ENCODE assay signal across 11 mouse cellular contexts in genomic region chr12:46721914-46722313, GRCm38 (mm10).
DNase-seq lines count a peak whose midpoint lies in the region; ATAC-seq lines count a peak whose summit lies in the region.
"Had no signal": no experiment of that assay in that cellular context is flagged by ENCODE, and none has a peak within 500 bp of the region (broad histone marks: within the 10 kb centered on the region; RNA-seq: fewer than 3 reads in every experiment).

No protein-coding gene starts in this region.

- H3K27ac ChIP-seq in forebrain, embryonic 12.5 days, result no peak overlapping the region
- H3K27ac ChIP-seq in forebrain, embryonic 13.5 days, result no peak overlapping the region
- no peak overlapping the region for H3K27ac ChIP-seq in forebrain, embryonic 14.5 days (ENCODE audit: low read depth, low read length)
- H3K27ac ChIP-seq in neural tube, embryonic 13.5 days (replicated peaks), result peak overlapping the region; percentile 25; the same call in 1 of the 2 replicates

- H3K36me3 ChIP-seq in forebrain, embryonic 12.5 days (replicated peaks), result no peaks in the 10 kb centered on the region
- no peaks in the 10 kb centered on the region for H3K36me3 ChIP-seq in forebrain, embryonic 13.5 days (ENCODE audit: poor library complexity, severe bottlenecking)
- no peaks in the 10 kb centered on the region for H3K36me3 ChIP-seq in forebrain, embryonic 14.5 days (ENCODE audit: control insufficient read depth, insufficient read depth, low read length)
- no peaks in the 10 kb centered on the region for H3K36me3 ChIP-seq in neural tube, embryonic 13.5 days

- peak; percentile 33; the same call in 1 of the 2 replicates for ATAC-seq in forebrain, embryonic 12.5 days (ENCODE audit: low FRiP score)
- ATAC-seq in forebrain, embryonic 13.5 days, result no peak
- peak; percentile 46; the same call in 1 of the 2 replicates for ATAC-seq in forebrain, embryonic 14.5 days
- ATAC-seq in neural tube, embryonic 13.5 days (ENCODE audit: low read depth), result peak; percentile 57; the same call in 1 of the 2 replicates
- ATAC-seq in erythroblast, adult 5-6 weeks (replicated peaks; ENCODE audit: low FRiP score, poor library complexity, severe bottlenecking), result no peak
- ATAC-seq in erythroid progenitor cell, adult 5-6 weeks (replicated peaks; ENCODE audit: low FRiP score, poor library complexity, severe bottlenecking), result no peak

- H3K9ac ChIP-seq in forebrain, embryonic 12.5 days, result no peak overlapping the region
- no peak overlapping the region for H3K9ac ChIP-seq in forebrain, embryonic 13.5 days
- no peak overlapping the region for H3K9ac ChIP-seq in forebrain, embryonic 14.5 days (ENCODE audit: low read length)
- no peak overlapping the region for H3K9ac ChIP-seq in neural tube, embryonic 13.5 days

- peaks cover 6% of the 10 kb centered on the region for H3K4me1 ChIP-seq in forebrain, embryonic 12.5 days
- H3K4me1 ChIP-seq in forebrain, embryonic 13.5 days, result peaks cover 7% of the 10 kb centered on the region
- peaks cover 3% of the 10 kb centered on the region; the same call in 1 of the 2 replicates for H3K4me1 ChIP-seq in forebrain, embryonic 14.5 days (ENCODE audit: control insufficient read depth, insufficient read depth, low read length)
- peaks cover 15% of the 10 kb centered on the region for H3K4me1 ChIP-seq in neural tube, embryonic 13.5 days (replicated peaks)

- H3K4me3 ChIP-seq in forebrain, embryonic 12.5 days (replicated peaks), result no peak overlapping the region
- H3K4me3 ChIP-seq in forebrain, embryonic 13.5 days, result no peak overlapping the region
- H3K4me3 ChIP-seq in forebrain, embryonic 14.5 days (ENCODE audit: low read depth, low read length), result no peak overlapping the region
- H3K4me3 ChIP-seq in neural tube, embryonic 13.5 days, result no peak overlapping the region

- H3K27me3 ChIP-seq in forebrain, embryonic 12.5 days, result no peaks in the 10 kb centered on the region
- no peaks in the 10 kb centered on the region for H3K27me3 ChIP-seq in forebrain, embryonic 13.5 days
- H3K27me3 ChIP-seq in forebrain, embryonic 14.5 days (replicated peaks; ENCODE audit: control insufficient read depth, insufficient read depth, low read length), result no peaks in the 10 kb centered on the region
- no peaks in the 10 kb centered on the region for H3K27me3 ChIP-seq in neural tube, embryonic 13.5 days

- WGBS in forebrain, embryonic 12.5 days, result 42% methylated on average over 8 of the region's 8 CpGs
- WGBS in forebrain, embryonic 13.5 days, result 37% methylated on average over 8 of the region's 8 CpGs
- 27% methylated on average over 8 of the region's 8 CpGs for WGBS in forebrain, embryonic 14.5 days
- WGBS in neural tube, embryonic 13.5 days, result 31% methylated on average over 8 of the region's 8 CpGs

- H3K4me2 ChIP-seq in forebrain, embryonic 12.5 days, result no peak overlapping the region
- H3K4me2 ChIP-seq in forebrain, embryonic 13.5 days, result no peak overlapping the region
- H3K4me2 ChIP-seq in forebrain, embryonic 14.5 days (ENCODE audit: low read length), result no peak overlapping the region
- no peak overlapping the region for H3K4me2 ChIP-seq in neural tube, embryonic 13.5 days

- DNase-seq in cerebellum, adult 18-20 months, result peak; percentile 66 to 75
- peak; percentile 32 for DNase-seq in forebrain, embryonic 14.5 days (ENCODE audit: low spot score)
- DNase-seq in spleen, adult 18-20 months, result no peak
- DNase-seq: heart, adult 18-20 months; kidney, postnatal 36 days had no signal

- no peaks in the 10 kb centered on the region for H3K9me3 ChIP-seq in forebrain, embryonic 12.5 days
- no peaks in the 10 kb centered on the region for H3K9me3 ChIP-seq in forebrain, embryonic 13.5 days (replicated peaks)
- no peaks in the 10 kb centered on the region for H3K9me3 ChIP-seq in forebrain, embryonic 14.5 days (replicated peaks; ENCODE audit: control insufficient read depth, low read length)
- no peaks in the 10 kb centered on the region for H3K9me3 ChIP-seq in neural tube, embryonic 13.5 days
- H3K9me3 ChIP-seq: G1E had no signal

Comparison
In these comparisons a context has a peak if more than half of its experiments do, and no peak if none do; other contexts are left out.
1. ATAC-seq: peak in forebrain, embryonic 12.5 days (single experiment), forebrain, embryonic 14.5 days (single experiment) and neural tube, embryonic 13.5 days (single experiment); none in forebrain, embryonic 13.5 days (single experiment), erythroblast, adult 5-6 weeks (single experiment) and erythroid progenitor cell, adult 5-6 weeks (single experiment).
2. DNase-seq: peak in cerebellum, adult 18-20 months (2 of 2) and forebrain, embryonic 14.5 days (single experiment); none in spleen, adult 18-20 months (0 of 2).